Mouse (Mus musculus) left cerebral cortex, postnatal 14 days (tissue): ENCODE results near the gene Ppm1f. TPM values are rescaled to one million over a fixed set of nuclear protein-coding genes. Genes with fewer than 3 reads are reported as not detected.

Source experiments
- total RNA-seq, 2 experiments: library from RNA; stranded (reverse); gene quantifications; 2 replicates each; pipeline ENCODE4 v1.2.3; 2021

The Ppm1f gene
- total RNA-seq, 2 experiments from 2014 or later, result 34.3 TPM

Other genes starting within 250 kb of the Ppm1f start
- not detected for gene Olfr19, start 220.1 kb upstream of the Ppm1f start, total RNA-seq
- gene Spag6l, start 67.0 kb upstream of the Ppm1f start, total RNA-seq, result 1 to 10 TPM; 8.4 to 9.3 TPM
- gene Igll1, start 32.5 kb upstream of the Ppm1f start, total RNA-seq, result not detected
- gene Top3b, start 25.7 kb upstream of the Ppm1f start, total RNA-seq, result 10 to 100 TPM; 58.9 to 68.2 TPM
- not detected for gene Vpreb1, start 25.6 kb upstream of the Ppm1f start, total RNA-seq
- gene Mapk1, start 86.9 kb downstream of the Ppm1f start, total RNA-seq, result 100 to 1,000 TPM; 524 to 615 TPM
- gene Ypel1, start 173.2 kb downstream of the Ppm1f start, total RNA-seq, result 10 to 100 TPM; 61.7 to 62.2 TPM
- 10 to 100 TPM; 84.7 to 85.2 TPM for gene Ppil2, start 214.8 kb downstream of the Ppm1f start, total RNA-seq
- gene 2610318N02Rik, start 228.7 kb downstream of the Ppm1f start, total RNA-seq, result 1 to 10 TPM; 2.3 to 3.0 TPM
- 10 to 100 TPM; 16.8 to 23.1 TPM for gene Sdf2l1, start 235.9 kb downstream of the Ppm1f start, total RNA-seq
- gene Ydjc, start 248.2 kb downstream of the Ppm1f start, total RNA-seq, result 10 to 100 TPM; 37.4 to 38.2 TPM